Mouse (Mus musculus): ENCODE data around the gene Plekhs1.

Gene Plekhs1

GRCm38 (mm10) chr19:56461522-56462101 lies at the start of gene Plekhs1:
Plekhs1 (plus strand) TSS chr19:56461640.
- DNase-seq (ENCODE audit: low spot score in 2 of 2) = no peak

- DNase-seq (ENCODE audit: low spot score in 2 of 2) = no peak
Observed at GRCm38 (mm10) chr19:56418404-56418803, 43.0 kb upstream of the Plekhs1 start.

- no peak for DNase-seq (ENCODE audit: low spot score in 2 of 2)
Observed at GRCm38 (mm10) chr19:56419452-56419851, 42.0 kb upstream of the Plekhs1 start.

- DNase-seq (ENCODE audit: low spot score in 2 of 2) = no peak
Observed at GRCm38 (mm10) chr19:56420345-56420744, 41.1 kb upstream of the Plekhs1 start.

- DNase-seq (ENCODE audit: low spot score in 2 of 2) = peak; percentile 19 to 52
Observed at GRCm38 (mm10) chr19:56422476-56423338, 38.7 kb upstream of the Plekhs1 start.

- no peak for DNase-seq (ENCODE audit: low spot score in 2 of 2)
Observed at GRCm38 (mm10) chr19:56423370-56423769, 38.1 kb upstream of the Plekhs1 start.

GRCm38 (mm10) chr19:56424606-56425395 lies 36.6 kb upstream of the Plekhs1 start:
- no peak for DNase-seq (ENCODE audit: low spot score in 2 of 2)

- no peak for DNase-seq (ENCODE audit: low spot score in 2 of 2)
Observed at GRCm38 (mm10) chr19:56425492-56425891, 35.9 kb upstream of the Plekhs1 start.

GRCm38 (mm10) chr19:56430369-56430768 lies 31.1 kb upstream of the Plekhs1 start:
- DNase-seq (ENCODE audit: low spot score in 2 of 2) = no peak

- no peak for DNase-seq (ENCODE audit: low spot score in 2 of 2)
Observed at GRCm38 (mm10) chr19:56432706-56433105, 28.7 kb upstream of the Plekhs1 start.

- no peak for DNase-seq (ENCODE audit: low spot score in 2 of 2)
Observed at GRCm38 (mm10) chr19:56433581-56433980, 27.9 kb upstream of the Plekhs1 start.

GRCm38 (mm10) chr19:56436380-56436779 lies 25.1 kb upstream of the Plekhs1 start:
- no peak for DNase-seq (ENCODE audit: low spot score in 2 of 2)

- DNase-seq (ENCODE audit: low spot score in 2 of 2) = no peak
Observed at GRCm38 (mm10) chr19:56438357-56439071, 22.9 kb upstream of the Plekhs1 start.

GRCm38 (mm10) chr19:56439072-56439434 lies 22.4 kb upstream of the Plekhs1 start:
- DNase-seq (ENCODE audit: low spot score in 2 of 2) = no peak

- DNase-seq (ENCODE audit: low spot score in 2 of 2) = no peak
Observed at GRCm38 (mm10) chr19:56443445-56443844, 18.0 kb upstream of the Plekhs1 start.

- DNase-seq (ENCODE audit: low spot score in 2 of 2) = no peak
Observed at GRCm38 (mm10) chr19:56448784-56449183, 12.7 kb upstream of the Plekhs1 start.

- no peak for DNase-seq (ENCODE audit: low spot score in 2 of 2)
Observed at GRCm38 (mm10) chr19:56449537-56449936, 11.9 kb upstream of the Plekhs1 start.

- DNase-seq (ENCODE audit: low spot score in 2 of 2) = peak; percentile 57 to 80
Observed at GRCm38 (mm10) chr19:56450892-56451291, 10.5 kb upstream of the Plekhs1 start.

GRCm38 (mm10) chr19:56451867-56452266 lies 9.6 kb upstream of the Plekhs1 start:
- DNase-seq (ENCODE audit: low spot score in 2 of 2) = no peak

- DNase-seq (ENCODE audit: low spot score in 2 of 2) = no peak
Observed at GRCm38 (mm10) chr19:56452421-56452820, 9.0 kb upstream of the Plekhs1 start.

- no peak for DNase-seq (ENCODE audit: low spot score in 2 of 2)
Observed at GRCm38 (mm10) chr19:56454862-56455261, 6.6 kb upstream of the Plekhs1 start.

- DNase-seq (ENCODE audit: low spot score in 2 of 2) = peak in 1 of 2 experiments; percentile 2
Observed at GRCm38 (mm10) chr19:56455369-56455768, 6.1 kb upstream of the Plekhs1 start.

Data from natural killer cell, adult 2 months (primary cell).